Mouse (Mus musculus) E14TG2a.4 (cell line): ENCODE data around the gene 2010109A12Rik.

ENCODE experiments used
- H3K27me3 ChIP-seq: 2 replicates; pipeline ENCODE4 v1.6.1; 2014; ENCODE audit warnings: low read length, control low read depth; ENCODE audit not compliant: insufficient read depth
- H3K36me3 ChIP-seq: 2 replicates; pipeline ENCODE4 v1.6.1; 2014; ENCODE audit warnings: low read length, control low read depth; ENCODE audit not compliant: insufficient read depth
- H3K4me1 ChIP-seq: replicated peaks from 2 replicates; pipeline ENCODE4 v1.6.1; 2014; ENCODE audit warnings: low read depth, low read length, control low read depth
- H3K4me3 ChIP-seq: replicated peaks from 2 replicates; pipeline ENCODE4 v1.5.1; 2014; ENCODE audit warnings: mild to moderate bottlenecking, low read length
- H3K9me3 ChIP-seq: 2 replicates; pipeline ENCODE4 v1.6.1; 2014; ENCODE audit warnings: low read length, control low read depth
- CTCF ChIP-seq: conservative IDR thresholded peaks from 2 replicates; pipeline ENCODE4 v1.5.1; 2014; ENCODE audit warnings: low read length
- NANOG ChIP-seq: IDR thresholded peaks from 2 replicates; pipeline ENCODE4 v1.6.1; 2014; ENCODE audit warnings: borderline replicate concordance, low read length, mixed read lengths
- POU5F1 ChIP-seq: IDR thresholded peaks from 2 replicates; pipeline ENCODE4 v1.6.1; 2014; ENCODE audit warnings: low read length, borderline replicate concordance

2010109A12Rik gene

DNA sequence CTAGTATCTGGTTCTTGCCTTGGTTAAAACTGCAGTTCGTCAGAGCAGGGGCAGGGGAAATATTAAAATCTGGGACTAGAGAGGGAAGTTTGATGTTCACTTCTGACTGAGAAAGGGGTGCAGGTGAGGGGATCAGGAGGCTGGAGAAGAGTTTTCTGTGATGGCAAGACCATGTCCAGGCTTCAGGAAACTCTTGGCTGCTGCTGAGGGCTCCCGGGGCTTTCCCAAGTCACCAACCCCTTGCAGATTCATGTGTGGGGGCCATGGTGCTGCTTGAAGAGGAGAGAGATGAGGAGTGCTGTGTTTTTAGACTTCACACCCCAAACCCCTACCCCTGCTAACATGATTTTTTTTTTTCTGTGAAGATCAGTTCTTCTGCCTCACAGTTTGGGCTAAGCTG is 28.3 kb downstream of the 2010109A12Rik start:
- H3K4me1 ChIP-seq: no peaks in the 10 kb centered on the region
- no peak overlapping the region for H3K4me3 ChIP-seq
- TF ChIP-seq POU5F1: no peak
- TF ChIP-seq NANOG: no peak
- TF ChIP-seq CTCF: no peak
- no peaks in the 10 kb centered on the region for H3K36me3 ChIP-seq
- no peaks in the 10 kb centered on the region for H3K27me3 ChIP-seq
- no peaks in the 10 kb centered on the region; the same call in 1 of the 2 replicates for H3K9me3 ChIP-seq

DNA sequence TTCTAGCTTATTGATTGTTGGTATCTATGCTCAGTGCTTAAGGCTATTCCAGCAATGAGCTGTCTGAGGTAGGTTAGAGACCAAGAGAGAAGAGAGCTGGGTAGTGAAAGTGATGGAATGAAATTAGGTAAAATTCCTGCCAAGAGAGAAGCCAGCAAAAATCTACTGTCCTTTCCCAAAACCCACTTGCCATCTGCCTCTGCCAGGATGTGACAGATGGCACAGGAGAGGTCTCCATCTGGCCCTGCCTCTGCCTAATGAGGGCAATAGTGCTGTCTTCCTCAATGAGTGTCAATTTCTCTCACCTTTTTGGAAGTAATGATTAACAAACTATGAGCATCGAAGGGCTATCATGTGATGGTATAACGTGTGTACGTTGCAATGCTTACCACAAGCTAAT is 29.6 kb downstream of the 2010109A12Rik start:
- Histone ChIP-seq H3K4me1 (no peaks in the 10 kb centered on the region), H3K27me3 (no peaks in the 10 kb centered on the region), H3K36me3 (no peaks in the 10 kb centered on the region), H3K9me3 (no peaks in the 10 kb centered on the region; the same call in 1 of the 2 replicates), H3K4me3 (no peak overlapping the region)
- TF ChIP-seq NANOG (no peak), CTCF (no peak), POU5F1 (no peak)

DNA sequence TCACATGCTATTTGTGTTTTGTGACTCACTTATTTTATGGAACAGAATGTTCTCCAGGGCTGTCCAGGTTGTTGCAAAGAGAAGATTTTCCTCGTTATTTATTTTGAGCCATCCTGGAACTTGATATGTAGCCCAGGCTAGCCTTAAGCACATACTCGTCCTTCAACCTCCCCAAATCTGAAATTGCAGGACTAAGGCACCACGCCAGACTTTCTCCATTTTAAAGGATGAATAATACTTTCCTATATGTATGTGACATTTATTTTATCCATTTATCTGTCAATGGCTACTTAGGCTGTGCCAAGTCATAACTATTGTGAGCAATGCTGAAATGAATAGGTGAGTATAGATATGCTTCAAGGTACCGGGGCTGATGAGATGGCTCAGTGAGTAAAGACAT is 30.2 kb downstream of the 2010109A12Rik start:
- no peak overlapping the region for H3K4me3 ChIP-seq
- TF ChIP-seq CTCF (no peak), NANOG (no peak), POU5F1 (no peak)
- no peaks in the 10 kb centered on the region; the same call in 1 of the 2 replicates for H3K9me3 ChIP-seq
- H3K27me3 ChIP-seq: no peaks in the 10 kb centered on the region
- H3K36me3 ChIP-seq: no peaks in the 10 kb centered on the region
- no peaks in the 10 kb centered on the region for H3K4me1 ChIP-seq

DNA sequence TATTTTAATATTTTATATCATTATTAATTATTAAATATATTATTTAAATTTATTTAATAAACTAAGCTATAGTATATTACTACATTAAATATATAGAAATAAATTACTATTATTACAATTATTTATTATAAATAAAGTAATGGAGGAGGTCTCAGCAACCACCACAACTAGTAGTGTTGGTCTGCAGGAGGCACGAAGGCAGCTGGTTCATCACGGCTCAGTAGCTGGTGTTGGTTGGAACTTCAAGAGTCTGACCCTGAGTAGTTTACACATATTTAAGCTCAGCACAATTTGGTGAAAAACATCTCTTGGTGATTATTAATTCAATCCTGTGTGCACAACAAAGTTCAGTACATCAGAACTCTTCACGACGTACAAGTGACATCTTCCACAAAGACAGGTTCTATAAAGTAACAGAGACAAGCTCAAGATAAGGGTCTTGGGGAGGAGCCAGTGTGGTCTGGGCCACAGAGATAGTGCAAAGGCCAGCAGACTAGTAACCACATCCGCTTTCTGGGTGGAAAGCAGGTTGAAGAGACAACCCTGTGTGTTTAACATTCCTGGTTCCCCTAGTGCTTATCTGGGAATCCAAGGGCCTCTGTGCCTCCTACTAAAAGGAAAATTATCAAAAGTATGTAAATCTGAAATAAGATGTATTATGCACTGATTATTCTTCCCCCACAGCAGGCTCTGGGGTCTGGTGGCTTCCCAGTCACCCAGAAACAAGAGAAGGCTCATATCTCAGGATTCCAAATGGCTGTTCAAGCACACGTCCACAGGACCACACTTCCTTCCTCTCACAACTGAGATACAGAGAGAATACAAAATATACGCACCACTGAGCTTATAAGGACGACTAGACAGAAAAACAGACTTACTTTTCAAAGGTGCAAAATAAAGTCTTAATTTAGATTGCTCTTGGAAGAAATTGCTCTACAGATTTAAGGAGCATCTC is 33.5 kb downstream of the 2010109A12Rik start:
- Histone ChIP-seq H3K36me3 (no peaks in the 10 kb centered on the region), H3K4me3 (no peak overlapping the region), H3K4me1 (no peaks in the 10 kb centered on the region), H3K9me3 (no peaks in the 10 kb centered on the region), H3K27me3 (no peaks in the 10 kb centered on the region; the same call in 1 of the 2 replicates)
- TF ChIP-seq CTCF (no peak), NANOG (no peak), POU5F1 (no peak)

DNA sequence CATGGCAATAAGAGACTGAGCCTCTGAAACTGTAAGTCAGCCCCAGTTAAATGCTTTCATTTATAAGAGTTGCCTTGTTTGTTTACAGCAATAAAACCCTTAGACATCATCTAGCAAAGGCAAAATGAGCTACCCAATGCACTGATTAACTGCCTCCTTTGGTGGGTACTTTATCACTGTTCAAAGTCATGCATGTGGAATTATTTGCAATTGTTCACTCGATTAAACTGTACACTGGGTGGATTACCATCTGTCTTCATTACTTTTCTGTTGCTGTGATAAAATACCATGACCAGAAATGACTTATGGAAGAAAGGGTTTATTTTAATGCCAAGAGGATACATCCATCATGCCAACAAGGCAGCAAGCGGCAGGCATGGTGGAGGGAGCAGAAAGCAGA is 39.0 kb downstream of the 2010109A12Rik start:
- Histone ChIP-seq H3K36me3 (no peaks in the 10 kb centered on the region), H3K9me3 (no peaks in the 10 kb centered on the region), H3K27me3 (no peaks in the 10 kb centered on the region; the same call in 1 of the 2 replicates), H3K4me3 (no peak overlapping the region), H3K4me1 (no peaks in the 10 kb centered on the region)
- TF ChIP-seq POU5F1 (no peak), NANOG (no peak), CTCF (no peak)

DNA sequence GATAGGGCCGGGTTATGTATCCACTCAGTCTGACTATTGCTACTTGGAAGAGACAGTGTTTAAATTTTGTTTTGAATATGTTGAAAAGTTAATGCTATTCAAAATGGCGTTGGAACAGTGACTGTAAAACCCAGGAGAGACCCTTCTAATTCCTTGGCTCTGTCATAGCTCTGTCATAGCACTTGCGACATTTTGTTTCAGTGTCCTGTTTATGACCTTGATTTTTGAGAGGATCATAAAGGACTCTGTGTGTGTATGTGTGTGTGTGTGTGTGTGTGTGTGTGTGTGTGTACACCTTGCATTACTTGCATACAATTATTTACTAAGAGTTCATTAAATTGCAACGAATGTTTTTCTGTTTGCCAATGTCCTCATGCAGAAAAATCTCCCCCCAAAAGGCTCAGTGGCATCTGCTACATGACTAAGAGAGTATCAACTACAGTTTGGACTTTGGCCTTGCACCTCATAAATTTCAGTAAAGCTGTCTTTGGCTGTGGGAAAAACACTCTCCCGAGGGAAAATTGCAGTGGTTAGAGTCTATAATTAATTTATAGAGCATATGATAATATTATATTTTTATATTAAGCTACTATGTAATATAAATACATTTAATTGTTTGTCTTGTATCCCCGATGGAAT is 43.7 kb downstream of the 2010109A12Rik start:
- Histone ChIP-seq H3K9me3 (peaks cover 8% of the 10 kb centered on the region), H3K36me3 (no peaks in the 10 kb centered on the region), H3K4me3 (no peak overlapping the region), H3K27me3 (no peaks in the 10 kb centered on the region), H3K4me1 (no peaks in the 10 kb centered on the region)
- no peak for TF ChIP-seq CTCF
- TF ChIP-seq POU5F1: no peak
- no peak for TF ChIP-seq NANOG

DNA sequence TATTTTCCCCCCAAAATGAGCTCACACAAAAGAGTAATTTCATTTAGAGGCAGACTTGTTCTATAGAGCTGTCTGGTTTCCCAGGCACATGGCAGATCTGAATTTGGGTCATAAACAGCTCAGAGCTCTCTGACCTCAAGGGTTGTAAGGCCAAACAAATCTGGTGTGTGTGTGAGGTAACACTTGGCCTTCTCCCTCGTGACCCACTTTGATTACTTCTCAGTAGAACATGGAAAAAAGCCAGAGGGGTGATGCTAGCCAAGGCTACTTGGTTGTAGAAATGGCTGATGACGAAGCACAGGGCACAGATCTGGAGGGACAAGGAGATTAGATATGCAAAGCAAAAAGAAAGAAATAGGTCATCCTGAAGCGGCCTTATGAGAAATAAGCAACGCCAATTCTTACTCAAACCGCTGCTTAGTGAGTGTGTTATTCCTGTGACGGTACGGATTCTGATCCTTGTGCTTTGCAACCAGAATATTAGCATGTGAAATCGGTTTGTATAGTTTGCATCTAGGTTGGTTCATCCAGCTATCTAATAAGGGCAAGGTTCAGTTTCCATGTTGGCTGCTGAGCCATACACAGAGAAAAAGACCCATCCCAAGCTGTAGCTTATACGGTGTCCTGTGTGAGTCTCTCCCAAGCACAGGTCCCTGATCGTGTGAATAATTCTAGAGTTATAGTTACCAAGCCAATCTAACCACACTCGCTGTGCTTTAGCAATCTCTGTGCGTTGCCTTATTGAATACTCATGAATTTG is 44.9 kb downstream of the 2010109A12Rik start:
- Histone ChIP-seq H3K4me1 (no peaks in the 10 kb centered on the region), H3K27me3 (no peaks in the 10 kb centered on the region), H3K9me3 (peaks cover 8% of the 10 kb centered on the region), H3K4me3 (no peak overlapping the region), H3K36me3 (no peaks in the 10 kb centered on the region)
- TF ChIP-seq CTCF (no peak), POU5F1 (no peak), NANOG (no peak)
